Mouse (Mus musculus) embryo, embryonic 10 days (tissue): Measurements from ENCODE around the gene Cntrob.
A peak's percentile ranks its signal among the peaks of the same experiment; 100 is the strongest.
"Not testable (repeated sequence)": the region's sequence is repeated elsewhere in the genome, so short reads cannot be mapped to it uniquely, and the experiment has no call there.

Experiments
- DNase-seq: peaks from one replicate; pipeline ENCODE4 v3.0.0-alpha.2; 2015; ENCODE audit warnings: low spot score

Gene Cntrob

DNA sequence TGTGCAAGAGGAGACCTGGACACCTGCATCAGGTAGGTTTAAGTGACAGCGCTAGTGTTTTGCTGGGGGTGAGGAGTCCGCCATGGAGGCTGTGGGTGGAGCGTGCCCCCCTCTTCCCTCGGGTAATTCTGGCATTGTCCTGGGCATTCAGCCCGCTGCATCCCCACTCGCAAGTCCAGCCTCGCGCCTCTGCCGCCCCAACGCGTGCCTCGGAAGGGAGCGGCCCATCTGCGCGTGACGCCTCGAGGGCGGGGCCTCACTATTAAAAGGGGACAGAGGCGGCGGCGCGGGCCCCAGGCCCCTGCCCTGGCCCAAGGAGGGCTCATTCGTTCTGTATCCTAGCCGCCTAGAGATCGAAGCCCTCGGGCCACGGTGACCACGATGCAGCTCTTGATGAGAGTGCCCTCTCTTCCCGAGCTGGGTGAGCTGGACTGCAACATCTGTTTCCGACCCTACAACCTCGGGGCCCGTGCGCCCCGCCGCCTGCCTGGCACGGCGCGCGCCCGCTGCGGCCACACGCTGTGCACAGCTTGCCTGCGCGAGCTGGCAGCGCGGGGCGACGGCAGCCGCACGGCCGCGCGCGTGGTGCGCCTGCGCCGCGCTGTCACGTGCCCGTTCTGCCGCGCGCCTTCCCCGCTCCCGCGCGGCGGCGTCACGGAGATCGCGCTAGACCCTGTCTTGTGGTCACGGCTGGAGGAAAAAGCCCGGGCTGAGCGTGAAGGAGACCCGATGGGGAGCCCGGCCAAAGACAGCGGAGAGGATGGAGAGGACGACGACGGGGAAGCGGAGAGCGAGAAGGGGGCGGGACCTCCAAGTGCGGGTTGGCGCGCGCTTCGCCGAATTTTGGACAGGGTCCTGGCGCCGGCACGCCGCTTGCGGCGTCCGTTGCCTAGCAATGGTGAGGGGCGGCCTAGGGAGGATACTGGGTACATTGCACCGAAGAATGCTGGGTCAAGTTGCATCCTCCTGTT lies 16.9 kb upstream of the Cntrob start, which contains the start of gene Rnf227:
Rnf227 (plus strand) TSS at position 301 of the 971 bp plus-strand sequence.
- peak; percentile 84 for DNase-seq

DNA sequence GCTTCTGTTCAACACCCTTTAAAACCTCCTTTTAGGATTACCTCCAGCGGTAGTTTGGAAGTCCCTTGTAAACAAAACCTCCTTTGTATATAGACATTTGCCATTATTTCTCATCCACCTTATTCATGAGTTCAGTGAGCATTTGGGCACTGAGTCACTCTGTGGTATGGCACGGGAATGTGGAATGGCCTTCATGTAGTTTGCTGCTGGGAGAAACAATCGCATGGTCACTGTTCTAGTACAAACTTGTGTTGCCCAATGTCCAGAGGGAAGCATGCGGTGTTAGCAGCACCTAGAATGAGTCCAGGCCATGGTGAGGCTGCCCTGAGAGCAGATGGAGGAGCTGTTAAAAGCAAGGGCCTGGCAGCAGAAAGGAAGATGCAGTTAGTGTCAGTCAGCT lies 11.2 kb upstream of the Cntrob start:
- no peak for DNase-seq

DNA sequence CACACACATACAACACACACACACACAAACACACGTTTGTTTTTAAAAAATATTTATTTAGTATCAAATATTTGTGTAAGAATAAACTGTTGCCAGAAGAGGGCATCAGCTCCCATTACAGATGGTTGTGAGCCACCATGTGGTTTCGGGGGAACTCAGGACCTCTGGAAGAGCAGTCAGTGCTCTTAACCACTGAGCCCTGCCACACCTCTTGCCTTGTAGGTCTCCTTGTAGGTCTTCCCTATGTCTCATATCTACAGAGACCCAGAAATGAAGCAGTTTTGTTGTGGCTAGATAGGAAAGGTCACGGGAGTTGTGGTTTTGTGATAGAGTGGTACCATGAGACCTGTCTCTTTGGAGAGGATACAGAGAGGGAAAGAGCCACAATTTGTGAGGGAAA lies 10.3 kb upstream of the Cntrob start:
- no peak for DNase-seq

DNA sequence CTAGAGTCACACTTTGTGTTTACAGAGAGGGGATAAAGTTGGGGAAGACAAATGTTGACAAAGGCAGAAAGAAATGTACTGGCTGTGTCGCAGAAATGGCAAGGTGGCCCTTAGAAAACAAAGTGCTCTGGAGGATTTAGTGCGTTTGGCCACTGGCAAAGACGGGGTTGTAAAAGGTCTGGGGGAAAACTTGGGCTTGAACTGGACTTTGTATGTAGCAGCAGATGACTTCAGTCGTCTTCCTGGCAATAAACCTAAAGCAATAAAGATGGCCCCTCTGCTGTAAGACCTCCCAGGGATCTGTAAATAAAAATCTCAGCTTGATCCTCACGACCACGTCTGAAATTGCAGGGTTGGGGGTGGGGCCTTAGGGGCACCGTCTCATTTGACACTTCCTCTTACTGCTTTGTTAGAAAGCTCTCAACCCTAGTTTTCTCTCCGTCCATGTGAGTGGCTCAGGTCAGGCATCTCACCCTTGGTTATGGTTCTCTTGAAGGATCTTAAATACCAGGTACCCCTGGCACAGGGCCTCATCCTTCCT lies 9.2 kb upstream of the Cntrob start:
- DNase-seq: no peak

DNA sequence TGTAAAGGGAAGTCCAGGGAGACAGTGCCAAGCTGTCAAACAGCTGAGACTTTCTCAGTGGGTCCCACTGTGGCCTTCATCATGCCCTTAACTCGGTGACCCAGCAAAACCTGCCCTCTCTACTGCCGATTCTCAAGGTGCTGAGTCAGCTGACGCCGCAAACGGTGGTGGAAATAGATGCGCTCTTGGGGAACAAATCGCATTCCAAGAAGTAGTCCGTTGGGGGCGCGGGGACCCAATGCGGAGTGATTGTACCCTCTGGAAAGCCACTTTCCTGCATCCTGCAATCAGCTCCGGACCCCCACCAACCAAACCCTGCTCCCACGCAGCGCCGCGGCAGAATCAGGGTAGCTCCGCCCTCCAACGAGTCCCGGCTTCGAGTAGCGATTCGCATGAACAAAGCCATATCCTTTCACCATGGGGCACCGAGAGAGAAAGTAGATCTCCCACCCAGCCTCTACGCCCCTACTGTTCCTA lies 8.4 kb upstream of the Cntrob start:
- DNase-seq: peak; percentile 87

DNA sequence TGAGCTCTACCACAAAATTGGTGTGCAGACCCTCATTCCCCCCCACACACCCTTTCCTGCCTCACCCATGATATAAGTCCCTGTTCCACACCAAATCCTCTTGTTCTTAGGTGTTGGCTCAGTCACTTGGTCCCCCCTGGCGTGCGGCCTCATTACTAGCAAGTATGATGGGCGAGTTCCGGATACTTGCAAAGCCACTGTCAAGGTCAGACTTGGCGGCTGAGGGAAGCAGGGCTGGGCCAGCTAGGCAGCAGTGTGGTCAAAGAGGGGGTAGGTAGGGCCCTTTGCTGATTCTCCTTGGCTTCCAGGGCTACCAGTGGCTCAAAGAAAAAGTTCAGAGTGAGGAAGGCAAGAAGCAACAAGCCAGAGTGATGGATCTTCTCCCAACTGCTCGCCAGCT lies 7.6 kb upstream of the Cntrob start:
- DNase-seq: no peak

DNA sequence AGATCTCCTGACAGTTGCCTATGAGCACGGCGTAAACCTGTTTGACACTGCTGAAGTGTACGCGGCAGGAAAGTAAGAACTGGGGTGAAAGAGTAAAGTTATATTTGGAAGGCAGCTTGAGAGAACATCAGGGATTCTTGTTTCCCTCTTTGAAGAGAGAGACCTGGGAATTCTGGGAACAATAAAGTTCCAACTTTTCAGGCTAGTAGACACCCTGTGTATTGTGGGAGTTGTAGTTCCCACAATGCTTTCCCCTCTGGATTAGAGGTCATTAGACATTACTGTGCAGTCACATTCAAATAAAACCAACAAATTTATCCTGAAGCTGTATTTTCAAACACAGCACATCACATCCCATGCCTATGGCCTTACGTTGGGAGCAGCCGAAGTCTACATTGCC lies 4.9 kb upstream of the Cntrob start:
- DNase-seq: no peak

DNA sequence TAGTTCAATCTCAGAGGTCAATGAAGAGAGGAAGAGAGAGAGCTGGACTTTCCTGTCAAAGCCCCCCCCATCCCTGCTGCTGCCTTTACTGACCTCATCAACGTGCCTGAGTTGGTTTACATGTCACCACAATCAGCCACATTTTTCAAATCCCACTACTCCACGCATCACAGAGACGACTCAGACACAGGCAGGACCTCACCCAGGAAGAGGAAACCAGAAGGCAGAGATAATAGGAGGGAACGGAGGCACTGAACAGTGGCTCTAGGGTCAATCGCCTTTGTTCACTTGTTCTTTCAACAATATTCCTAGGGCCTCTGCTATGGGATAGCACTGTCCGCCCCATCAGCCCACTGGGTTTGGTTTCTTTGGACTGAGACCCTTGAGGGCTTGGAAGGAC lies 4.1 kb upstream of the Cntrob start:
- DNase-seq: no peak

DNA sequence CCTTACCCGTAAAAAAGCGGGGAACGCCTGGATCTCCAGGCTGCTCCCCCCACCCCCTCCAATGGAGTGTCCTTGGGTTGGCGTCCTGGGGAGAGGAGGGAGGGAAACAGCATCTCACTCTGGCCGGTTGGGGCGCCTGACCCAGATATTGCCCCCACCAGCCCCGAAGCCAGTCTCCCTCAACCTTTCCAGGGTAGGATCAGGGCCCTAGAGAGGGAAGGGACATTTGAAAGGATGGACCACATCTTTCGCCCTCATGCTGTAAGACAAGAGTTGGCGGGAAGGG lies 3.5 kb upstream of the Cntrob start:
- no peak for DNase-seq

DNA sequence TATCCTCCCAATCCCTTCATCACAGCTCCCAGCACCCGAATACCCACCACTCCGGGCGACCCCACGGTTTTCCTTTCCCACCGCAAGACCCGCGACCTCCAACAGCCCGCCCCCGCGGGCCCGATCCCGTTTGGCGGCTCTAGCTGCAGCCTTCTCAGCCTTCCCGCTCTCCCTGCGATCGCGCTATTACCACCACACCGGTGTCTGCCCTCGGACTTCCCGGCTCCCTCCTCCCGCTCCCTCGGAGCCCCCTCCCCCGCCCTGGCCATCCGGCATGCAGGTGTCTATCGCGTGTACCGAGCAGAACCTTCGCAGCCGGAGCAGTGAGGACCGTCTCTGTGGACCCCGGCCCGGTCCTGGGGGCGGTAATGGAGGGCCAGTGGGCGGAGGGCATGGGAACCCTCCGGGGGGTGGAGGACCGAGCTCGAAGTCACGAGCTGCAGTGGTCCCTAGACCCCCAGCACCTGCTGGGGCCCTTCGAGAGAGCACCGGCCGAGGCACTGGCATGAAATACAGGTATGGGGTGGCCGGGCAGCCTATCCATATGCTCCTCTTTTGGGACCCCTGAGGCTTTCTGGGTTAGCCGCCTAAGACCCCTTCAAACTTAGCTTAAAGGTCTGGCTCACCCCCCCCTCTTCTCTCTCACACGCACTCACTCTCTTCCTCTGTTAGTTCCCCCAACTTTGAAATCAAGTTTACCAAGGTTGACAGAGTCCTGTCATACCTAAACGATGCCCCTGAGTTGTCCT lies 3.0 kb upstream of the Cntrob start:
- DNase-seq: no peak

DNA sequence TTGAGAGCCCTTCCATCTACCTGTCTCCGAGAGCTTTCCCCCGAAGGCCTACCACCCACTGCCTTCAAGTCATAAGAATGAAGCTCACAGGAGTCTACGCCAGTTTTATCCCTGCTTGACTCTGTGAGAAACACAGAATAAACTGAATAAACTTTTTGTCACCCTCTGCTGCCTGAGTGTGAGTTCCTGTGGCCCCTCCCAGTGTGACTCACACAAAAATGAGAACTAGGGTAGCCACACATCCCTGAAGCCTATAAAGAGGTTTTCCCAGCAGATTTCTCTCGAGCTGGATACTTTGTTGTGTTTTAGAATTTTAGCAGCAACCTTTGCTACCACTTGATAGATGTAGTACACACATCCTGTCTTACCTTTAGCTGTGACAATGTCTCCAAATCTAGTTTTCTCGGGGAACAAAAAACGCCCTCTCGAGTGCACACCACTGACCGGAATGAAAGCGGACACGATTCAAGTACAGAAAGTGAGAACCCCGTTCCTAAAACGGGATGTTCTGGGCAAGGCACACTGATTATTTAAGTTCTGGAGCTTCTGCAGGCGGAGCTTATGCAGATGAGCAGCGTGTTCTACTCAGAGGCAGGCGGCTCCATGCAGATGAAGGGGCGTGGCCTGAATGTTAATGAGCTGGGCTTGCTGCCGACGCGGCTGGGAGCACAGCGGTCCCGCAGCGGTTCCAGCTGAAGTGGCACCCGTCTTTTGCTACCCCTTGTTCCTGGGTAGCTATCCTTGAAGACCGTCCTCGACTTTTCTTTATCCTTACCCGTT lies 2.2 kb upstream of the Cntrob start, which contains the start of gene Kcnab3:
Kcnab3 (plus strand) TSS at position 631 of the 780 bp plus-strand sequence.
- DNase-seq: peak; percentile 97

DNA sequence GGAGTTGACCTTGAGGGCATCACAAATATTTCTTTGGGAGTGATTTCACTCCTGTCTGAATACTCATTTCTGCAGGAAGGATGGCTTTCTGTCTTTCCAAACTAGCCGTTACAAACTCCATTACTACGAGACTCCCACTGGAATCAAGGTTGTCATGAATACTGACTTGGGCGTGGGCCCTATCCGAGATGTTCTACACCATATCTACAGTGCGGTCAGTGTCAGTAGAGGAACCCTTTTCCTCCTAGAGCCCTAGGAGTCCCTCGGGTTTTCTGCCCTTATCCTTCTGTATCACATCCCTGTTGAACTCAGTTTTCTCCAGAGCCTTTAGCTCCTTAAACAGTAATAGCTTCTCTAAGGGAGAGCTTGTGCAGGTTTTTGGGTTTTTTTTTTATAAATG lies 1.2 kb upstream of the Cntrob start:
- no peak for DNase-seq

DNA sequence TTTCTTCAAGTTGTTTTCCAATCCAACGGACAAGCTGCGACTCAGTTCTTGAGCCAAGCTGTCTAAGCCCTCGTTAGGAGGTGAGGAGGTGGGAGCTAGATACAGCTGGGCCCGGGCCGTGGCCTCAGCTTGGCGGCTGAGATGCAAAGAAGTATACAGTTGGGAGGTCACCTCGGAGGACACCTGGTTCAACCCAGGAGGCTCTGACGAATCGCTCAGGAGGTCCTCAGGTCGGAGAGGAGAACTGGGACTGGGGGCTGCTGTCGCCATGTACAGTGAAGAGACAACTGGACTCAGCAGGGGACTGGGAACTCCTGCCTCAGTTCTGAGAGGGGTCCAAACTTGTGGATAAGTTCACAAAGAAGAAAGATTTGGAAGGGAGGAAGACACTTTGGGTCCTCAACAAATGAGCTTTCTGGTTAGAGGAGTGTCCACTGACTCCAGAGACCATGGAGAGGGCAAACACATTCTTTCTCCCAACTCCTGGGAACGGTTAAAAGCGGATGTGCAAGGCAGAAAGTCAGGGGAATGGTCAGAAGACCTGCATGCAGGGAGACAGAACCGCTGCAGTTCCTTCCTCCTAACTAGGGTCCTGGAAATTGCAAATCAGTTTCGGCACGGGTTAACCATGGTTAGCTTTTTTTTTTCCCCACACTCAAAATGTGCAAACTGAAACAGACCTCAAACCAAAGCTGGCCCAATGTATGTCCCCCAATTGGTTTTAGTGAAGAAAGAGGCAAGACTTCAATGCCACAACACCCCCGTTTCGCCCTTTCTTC lies 693 bp downstream of the Cntrob start:
- peak; percentile 20 for DNase-seq

DNA sequence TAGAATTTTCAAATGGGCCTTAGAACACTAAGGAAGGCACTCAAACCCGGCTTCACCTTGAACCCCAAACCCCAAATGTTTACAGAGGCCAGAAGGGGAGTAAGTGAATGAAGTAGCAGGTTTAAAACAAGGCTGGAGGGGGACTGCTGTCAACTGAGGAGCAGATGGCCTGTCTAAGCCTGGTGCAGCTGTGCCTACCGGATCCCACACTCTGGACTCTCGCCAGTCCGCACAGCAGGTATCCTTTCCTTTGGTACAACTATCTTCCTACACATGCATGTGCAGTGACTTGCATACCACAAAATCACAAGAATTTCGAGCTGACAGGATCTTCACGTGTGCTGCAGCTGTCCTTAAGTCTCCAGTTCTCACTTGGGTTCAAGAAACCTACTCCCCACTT lies 1.6 kb downstream of the Cntrob start:
- DNase-seq: no peak

DNA sequence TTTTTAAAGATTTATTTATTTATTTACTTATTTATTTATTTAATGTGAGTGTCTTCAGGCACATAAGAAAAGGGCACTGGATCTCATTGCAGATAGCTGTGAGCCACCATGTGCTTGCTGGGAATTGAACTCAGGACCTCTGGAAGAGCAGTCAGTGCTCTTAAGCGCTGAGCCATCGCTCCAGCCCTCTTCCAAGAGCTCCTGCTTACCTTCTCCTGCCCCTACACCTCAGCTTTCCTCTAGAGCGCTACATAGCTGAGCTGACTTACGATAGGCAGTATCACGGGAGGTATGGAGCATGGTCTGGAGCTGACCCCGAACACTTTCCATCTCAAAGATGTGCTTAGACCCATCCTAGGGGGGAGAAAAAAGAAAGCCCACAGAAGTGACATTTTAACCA lies 2.0 kb downstream of the Cntrob start:
- DNase-seq: no peak

DNA sequence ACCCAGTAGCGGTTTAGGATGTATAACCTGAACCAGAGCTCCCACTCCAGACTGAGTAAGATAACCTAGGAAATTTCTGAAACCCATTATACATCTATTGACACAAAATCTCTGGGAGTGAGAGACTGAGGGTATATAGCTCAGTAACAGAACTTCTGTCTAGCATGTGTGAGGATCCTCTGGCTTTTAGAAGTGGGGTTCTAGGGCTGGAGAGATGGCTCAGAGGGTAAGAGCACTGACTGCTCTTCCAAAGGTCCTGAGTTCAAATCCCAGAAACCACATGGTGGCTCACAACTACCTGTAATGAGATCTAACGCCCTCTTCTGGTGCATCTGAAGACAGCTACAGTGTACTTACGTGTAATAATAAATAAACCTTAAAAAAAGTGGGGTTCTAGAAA lies 5.6 kb downstream of the Cntrob start:
- DNase-seq: not testable (repeated sequence)

DNA sequence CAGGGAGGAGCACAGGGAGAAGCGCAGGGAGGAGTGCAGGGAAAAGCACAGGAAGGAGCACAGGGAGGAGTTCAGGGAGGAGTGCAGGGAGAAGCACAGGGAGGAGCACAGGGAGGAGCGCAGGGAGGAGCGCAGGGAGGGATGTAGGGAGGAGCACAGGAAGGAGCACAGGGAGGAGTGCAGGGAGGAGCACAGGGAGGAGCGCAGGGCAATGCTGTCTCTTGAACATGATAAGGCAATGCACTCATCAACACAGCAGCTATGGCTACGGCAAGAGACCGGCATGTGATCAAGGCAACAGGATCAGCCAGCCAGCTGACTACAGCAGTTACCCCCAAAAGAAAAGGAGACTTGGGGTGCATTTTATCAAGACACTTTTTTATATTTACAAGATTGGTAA lies 7.2 kb downstream of the Cntrob start:
- no peak for DNase-seq

DNA sequence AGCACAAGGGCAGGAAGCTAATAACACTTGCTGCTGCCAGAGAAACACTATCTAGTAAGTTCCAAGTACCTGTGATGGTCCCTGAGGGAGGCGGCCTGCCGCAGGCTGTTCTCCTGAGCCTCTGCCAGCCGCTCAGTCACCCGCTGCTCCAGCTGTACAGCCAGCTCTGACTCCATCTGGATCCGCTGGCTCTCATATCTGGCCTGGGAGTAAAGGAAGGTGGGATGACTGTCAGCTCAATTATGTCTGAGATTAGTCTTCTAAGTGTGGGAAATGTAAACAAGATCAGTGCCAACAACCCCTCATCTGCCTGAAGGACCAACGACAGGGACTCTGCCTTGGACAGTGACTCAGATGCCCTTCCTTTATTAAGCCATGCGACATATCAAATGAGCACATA lies 12.3 kb downstream of the Cntrob start:
- no peak for DNase-seq

DNA sequence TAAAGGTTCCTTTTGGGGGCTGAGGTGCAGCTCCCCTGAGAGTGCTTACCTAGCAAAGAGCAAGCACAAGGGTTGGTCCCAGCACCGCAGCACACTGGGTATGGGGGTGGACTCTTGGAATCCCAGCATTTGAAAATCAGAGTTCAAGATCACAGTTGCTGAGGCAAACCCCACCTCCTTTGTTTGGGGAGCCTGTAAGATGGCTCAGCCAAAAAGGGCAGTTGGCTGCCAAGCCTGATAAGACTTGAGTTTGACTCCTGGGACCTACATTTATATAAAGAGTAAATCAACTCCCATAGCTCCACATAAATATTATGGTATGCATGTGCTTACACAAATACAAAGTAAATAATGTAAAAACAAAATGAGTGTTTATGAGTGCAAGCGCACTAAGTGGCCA lies 17.5 kb downstream of the Cntrob start:
- DNase-seq: no peak

DNA sequence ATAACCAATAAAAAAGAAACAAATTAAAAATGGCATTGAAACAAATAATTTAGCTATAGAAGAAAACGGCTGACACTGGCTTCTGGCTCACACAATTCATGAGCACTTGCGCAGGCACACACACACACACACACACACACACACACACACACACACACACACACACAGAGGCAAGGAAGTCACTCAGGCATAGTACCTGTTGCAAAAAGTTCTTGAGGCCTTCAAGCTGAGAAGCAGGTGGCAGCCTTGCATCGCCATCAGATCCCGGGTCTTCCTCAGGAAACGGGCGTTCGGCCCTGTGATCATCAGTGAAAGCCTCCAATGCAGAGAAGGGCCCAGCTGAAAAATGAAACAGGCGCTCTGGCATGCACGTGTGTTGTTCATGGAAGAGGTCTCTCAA lies 18.3 kb downstream of the Cntrob start:
- no peak for DNase-seq

DNA sequence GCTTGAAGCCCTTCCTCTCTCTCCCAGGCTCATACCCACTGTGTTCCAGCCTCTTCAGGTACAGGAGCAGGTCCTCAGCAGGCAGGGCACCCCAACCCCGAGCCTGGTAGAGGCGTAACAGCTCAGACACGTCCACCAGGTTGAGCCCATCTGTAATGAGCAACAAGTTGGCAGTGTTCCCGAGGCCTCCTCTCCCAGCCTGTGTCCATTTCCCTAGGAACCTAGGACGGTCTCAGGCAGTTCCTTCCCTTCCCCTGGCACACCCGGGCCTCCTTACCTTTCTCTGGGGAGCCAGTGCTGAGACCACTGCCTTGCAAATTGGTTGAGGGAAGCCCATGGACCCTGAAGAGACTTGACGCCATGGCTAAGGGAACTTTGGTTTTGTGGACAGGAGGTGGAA lies 20.8 kb downstream of the Cntrob start:
- no peak for DNase-seq
